Mouse (Mus musculus): ENCODE measurements around the gene B4galt5. TPM values are rescaled to one million over a fixed set of nuclear protein-coding genes. Genes with fewer than 3 reads are reported as not detected.

B4galt5 gene
- total RNA-seq, 2 experiments from 2014 or later, result 14.6 to 24.2 TPM

DNA sequence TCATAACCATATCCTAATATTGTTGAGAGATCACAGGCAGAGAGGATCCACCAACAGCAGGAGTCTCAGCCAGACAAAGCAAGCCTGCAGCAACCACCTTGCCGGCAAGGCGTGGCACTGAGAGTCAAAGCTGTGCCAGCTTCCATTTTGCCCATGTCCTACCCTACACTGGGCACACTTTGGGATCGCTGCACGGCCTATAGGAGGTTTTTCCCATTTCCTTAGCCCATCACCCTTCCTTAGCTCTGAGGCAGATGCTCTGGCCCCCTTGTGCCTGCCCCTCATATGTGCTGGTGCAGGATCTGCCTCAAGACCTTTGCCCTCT, 68.0 kb downstream of the B4galt5 start:
- no peak for ATAC-seq (replicated peaks; ENCODE audit: poor library complexity)

DNA sequence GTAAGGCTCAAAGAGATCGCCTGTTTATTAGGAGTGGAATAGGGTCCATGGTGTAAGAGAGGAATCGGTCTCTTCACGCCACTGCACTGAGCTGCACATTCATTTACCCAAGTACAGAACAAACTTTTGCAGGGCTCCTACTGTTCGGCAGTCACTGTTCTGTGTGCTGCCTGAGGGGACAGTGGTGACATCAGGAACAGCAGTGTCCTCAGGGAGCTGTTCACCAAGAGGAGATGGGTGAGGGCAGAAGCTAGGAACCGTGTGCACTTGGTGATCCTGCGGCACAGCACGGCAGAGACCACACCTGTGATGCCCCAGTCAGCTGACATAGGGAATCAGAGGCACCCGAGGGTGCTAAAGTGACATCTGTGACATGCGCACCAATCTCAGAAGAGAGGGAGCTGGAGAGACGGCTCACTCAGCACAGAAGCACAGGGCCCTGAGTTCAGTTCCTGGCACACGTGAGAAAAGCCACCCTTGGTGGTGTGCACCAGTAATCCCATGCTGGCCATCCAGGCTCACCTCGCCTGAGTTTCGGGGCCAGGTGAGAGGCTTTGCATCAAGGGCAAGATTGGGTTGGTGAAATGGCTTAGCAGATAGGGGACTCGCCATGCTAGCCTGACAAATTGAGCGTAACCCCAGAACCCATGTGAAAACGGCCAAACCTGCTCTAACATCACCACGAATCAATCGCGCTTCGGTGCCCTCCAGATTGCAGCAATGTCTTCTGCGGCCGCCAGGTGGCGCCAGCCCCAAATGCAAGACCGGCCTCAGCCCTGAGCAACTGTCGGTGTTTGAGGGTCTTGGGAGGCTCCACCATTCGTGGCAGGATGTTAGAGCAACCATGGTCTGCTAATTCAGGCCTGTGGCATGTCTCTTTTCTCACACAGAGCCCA, 68.6 kb downstream of the B4galt5 start:
- ATAC-seq (replicated peaks; ENCODE audit: poor library complexity), result peak; percentile 84

DNA sequence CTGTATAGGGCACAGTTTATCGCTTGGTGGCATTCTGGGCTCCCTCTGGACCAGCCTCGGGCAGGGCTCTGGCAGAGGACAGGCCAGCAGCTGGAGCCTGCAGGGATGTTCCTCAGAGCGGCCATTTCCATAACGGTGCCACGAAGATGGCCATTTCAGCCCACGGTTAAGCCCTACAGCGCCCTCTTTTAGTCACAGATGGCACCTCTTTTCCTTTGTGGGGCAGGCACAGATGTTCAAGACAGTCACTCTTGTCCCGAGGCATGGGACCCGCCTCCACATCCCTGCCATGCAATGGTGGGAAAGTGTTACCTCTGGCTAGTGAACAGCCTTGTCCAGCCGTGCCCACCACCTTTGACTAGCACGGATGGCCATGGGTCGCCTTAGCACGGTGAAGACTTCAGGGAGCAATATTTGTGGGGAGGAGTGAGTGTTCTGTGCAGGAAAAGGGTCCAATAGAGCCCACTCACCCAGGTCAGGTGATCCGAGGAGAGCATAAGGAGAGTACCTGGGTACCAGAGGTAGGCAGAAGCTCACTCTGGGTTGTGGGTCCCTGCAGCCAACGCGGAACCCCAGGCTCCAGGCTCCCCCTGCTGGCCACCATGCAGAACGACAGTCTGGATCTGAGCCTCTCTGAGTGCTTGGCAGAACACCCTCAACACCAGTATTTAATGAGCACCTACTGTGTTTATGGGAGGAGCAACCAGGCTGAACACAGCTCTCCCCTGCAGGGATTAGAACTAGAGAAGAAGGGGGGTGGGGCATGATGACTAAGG, 70.0 kb downstream of the B4galt5 start:
- ATAC-seq (replicated peaks; ENCODE audit: poor library complexity), result peak; percentile 93

DNA sequence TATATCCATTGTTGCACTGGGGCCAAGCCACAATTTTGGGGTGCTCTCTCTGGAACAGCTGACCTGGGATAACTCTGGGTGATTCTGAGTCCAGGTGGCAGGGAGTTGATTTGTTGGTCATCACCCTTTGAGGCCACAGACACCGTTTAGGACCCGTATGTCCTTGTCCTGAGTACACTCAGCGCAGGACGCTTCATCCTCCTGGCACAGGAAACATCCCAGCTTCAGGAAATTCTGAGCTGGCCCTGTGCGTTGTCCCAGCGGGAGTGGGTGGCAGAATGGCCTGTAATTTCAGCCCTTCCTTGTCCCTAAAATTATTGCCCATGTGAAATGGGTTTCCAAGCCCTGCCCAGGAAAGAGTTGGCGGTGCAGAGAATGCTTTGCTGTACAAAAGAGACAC, 71.0 kb downstream of the B4galt5 start:
- ATAC-seq (replicated peaks; ENCODE audit: poor library complexity), result no peak

DNA sequence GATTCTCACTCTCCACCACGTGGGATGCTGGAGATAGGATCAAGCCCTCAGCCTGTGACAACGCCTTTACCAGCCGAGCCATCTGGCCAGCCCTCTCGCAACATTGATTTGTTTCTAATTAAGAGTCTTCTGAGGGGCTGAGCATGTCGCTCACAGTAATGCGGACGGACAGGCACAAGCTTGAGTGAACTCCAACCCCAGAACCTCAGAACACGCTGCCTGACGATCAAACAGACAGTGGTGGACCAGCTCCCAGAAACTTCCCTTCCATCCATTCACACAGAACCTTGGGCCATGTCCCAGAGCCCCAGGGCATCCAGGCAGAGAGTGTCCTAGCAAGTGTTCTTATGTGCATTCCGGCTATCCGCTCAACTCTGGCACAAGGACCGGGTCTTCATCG, 72.0 kb downstream of the B4galt5 start:
- no peak for ATAC-seq (replicated peaks; ENCODE audit: poor library complexity)

DNA sequence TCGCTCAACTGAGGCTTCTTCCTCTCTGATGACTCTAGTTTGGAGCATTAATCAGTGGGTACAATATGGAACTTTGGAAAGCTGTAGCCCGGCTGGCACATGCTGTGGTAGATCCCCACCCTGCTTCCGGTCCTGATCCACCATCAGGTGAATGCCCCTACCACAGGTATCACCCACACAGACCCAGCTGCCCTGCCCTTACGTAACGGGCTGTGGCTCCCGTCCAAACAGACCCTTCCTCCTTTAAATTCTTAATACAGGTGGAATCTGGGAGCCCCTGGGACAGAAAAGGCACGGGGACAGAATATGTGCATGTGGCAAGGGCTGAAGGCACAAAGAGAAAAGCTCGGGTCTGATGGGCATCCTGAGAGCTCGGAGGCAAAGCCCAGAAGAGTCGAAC, 73.1 kb downstream of the B4galt5 start:
- no peak for ATAC-seq (replicated peaks; ENCODE audit: poor library complexity)

DNA sequence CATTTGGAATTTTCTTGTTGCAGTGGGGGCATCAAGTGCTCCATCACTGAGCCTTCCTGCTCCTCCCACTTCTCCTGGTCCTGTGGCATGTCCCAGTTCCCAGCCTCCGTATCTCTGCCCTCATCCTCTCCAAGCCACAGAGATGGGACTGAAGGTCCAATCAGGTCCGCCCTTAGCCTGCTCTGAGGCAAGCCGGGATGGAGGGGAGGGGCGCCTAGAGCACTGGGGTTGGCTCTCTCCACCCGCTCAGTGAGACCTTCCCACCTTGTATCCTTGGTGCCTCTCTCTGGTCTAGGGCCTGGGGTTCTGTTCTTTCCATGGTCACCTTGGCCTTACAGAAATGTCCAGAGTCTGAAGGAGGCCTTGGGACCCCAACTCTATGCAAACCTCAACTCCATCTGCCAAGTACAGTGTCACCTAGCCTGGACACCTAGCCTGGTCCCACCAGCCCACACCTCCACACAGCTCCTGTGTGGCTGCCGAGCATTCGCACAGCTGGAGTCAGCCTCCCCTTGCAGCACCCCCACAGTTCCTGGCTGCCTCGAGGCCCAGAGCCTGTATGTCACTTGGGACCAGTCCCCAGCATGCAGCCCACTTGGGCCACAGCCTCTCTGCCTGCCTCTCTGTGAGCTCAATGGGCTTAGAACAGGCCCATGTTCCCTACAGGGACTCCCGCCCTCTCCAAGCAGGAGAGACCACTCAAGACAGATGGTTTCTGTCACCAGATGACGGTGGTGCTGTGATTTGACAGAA, 74.1 kb downstream of the B4galt5 start:
- ATAC-seq (replicated peaks; ENCODE audit: poor library complexity), result no peak

DNA sequence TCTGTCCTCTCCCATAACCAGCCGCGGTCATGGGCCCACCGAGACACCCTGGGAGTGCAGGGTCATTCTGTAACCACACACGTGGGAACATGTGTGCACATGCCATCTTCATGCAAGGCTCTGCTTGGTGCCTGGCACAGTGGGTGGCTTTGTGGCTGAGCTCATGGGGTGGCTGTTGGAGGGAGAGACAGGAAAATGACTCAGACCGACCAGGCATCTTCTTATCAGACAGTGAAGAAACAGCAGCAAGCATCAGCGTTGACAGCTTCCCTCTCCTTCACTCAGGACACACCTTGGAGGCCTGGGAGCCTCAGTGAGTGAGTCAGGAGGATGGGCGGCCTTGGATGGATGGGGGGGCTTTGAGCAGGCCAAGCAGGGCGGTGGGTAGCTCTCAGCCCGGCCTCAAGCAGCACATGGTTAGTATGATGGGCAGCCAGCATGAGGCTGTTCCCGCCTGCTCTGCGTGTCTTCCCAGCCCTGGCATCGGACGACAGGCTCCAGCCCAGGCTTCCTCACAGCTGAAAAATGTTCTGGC, 75.7 kb downstream of the B4galt5 start:
- ATAC-seq (replicated peaks; ENCODE audit: poor library complexity), result no peak

DNA sequence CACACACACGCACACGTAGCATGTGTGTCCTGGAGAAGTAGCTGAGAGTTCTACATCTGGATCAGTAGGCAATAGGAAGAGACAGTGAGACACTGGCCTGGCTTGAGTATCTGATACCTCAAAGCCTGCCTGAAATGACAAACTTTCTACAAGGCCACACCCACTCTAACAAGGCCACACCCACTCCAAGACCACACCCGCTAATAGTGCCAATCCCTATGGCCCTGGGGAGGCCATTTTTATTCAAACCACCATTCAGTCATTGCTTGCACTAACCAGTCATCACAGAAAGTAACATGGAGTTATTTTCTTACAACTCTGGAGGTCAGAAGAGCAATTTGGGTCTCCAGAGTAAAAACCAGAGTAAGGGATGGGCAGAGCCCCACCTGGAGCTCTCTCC, 76.3 kb downstream of the B4galt5 start:
- no peak for ATAC-seq (replicated peaks; ENCODE audit: poor library complexity)

DNA sequence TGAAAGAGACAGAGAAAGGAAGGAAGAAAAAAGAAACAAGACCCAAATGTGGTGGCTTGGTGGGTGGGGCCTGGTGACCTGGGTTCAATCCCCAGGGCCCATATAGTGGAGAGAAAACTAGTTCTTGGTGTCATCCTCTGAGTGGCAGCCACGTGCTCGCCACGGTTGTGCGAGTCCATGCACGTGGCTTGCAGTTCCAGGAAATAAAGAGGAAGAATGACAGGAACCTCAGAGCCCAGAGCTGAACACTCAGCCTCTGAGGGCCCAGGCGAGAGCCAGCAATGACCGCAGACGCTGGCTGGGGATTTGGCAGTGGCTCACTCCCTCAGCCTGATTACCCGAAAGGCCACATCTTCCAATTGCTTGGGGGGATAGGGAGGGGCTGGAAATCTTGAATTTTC, 77.9 kb downstream of the B4galt5 start:
- no peak for ATAC-seq (replicated peaks; ENCODE audit: poor library complexity)

DNA sequence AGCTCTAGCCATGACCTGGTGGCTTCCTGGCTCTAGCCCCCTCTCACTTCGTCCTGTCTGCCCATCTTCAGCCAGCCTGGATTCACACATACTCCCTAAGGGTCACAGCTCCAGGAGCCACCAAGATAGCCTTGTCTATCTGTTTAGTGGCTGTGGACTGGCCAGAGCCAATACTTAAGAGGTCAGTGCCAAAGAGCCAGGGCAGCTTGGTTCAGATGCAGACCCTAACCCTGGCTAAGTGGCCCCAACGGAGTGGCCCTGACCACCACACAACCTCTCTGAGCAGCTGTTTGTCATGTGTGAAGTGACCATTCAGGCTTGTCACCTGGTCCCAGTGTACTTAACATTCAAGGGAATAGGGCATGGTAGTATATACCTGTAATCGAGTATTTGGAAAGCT, 78.5 kb downstream of the B4galt5 start:
- ATAC-seq (replicated peaks; ENCODE audit: poor library complexity), result no peak

DNA sequence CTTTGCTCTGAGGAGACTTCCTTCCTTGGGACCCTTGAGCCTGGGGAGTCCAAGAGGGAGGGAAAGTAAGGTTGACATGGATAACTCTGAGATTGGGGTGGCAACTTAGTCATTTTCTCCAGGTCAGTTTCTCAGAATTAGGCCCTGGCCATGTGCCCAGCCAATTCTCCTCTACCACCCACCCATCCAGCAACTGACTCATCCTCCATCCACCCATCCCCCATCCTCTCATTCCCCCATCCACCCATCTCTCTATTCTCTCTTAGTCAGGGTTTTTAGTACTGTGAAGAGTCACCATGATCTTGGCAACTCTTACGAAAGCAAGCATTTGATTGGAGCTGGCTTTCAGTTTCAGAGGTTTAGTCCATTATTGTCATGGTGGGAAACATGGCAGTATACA, 80.3 kb downstream of the B4galt5 start:
- no peak for ATAC-seq (replicated peaks; ENCODE audit: poor library complexity)

DNA sequence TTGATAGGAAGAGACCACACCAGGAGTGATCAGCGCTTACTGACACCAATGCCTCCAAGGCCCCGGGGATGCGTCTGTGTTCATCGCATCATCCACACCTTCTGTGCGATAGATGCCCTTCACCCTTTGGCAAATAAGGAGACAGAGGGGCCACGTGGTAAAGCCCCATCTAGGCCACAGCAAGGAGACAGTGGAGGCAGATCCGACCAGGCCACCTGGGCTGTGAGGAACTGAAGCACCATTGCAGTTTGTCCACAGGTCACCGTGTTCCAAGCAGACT, 80.6 kb downstream of the B4galt5 start:
- ATAC-seq (replicated peaks; ENCODE audit: poor library complexity), result no peak

DNA sequence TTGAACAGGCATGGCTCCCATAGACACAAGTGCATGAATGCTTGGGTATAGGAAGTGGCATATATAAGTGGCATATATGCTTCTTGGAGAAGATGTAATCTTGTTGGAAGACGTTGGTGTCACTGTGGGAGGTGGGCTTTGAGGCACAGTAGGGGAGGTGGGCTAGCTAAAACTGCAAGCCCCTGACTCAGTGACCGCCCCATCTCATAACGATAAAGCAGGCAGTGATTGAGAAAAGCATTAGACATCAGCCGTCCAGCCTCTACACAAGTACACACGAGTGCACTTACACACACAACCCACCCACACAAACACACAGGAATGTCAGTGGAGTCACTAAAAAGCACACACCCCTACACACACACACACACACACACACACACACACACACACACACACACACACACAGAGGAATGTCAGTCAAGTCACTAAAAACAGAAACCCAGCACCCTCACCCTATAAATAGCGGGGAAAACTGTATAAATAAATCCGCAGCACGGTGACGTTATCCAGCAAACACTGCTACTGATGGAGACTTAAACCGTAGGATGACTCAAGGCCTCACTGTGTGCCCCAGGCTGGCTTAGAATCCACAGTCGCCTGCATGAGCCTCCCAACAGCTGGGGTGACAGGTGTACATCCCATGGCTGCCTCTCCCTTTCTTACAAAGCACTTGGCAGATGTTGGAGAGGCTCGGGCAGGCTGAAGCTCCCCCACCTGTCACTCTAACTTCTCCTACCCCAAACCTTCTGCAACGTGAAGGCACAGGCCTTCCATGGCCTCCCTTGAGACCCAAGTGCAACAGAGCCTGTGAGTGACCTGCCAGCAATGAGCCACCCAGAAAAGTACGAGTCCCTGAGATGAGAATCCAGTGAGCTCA, 81.2 kb downstream of the B4galt5 start:
- no peak for ATAC-seq (replicated peaks; ENCODE audit: poor library complexity)

DNA sequence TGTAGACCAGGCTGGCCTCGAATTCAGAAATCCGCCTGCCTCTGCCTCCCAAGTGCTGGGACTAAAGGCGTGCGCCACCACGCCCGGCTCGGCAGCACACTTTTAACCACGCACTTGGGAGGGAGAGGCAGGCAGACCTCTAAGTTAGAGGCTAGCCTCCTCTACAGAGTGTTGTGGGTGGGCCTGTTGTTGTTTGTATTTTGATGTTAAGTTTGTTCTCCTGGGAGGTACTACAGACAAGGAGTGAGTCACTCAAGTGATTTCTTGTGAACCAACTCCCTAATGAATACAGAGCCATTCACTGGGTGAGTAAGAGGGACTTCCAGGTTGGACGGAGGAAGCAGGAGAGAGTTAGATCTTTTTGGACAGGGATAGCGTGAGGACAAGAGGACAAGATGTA, 82.8 kb downstream of the B4galt5 start:
- no peak for ATAC-seq (replicated peaks; ENCODE audit: poor library complexity)

DNA sequence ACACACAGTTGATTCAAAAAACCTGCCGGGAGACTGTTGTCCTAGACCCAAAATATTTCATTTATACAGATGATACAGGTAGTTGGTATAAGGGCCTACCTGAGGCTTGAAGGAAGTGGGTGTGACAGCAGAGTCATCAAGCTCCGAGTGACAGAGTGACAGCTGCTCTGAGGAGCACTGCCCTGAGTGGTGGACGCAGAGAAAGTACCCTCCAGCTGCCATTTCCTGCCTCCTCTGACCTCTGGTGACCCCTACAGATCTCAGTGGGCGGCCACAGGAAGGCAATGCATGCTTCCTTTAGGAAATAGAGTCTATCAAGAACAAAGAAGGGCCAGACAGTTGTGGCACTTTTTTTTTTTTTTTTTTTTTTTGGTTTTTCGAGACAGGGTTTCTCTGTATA, 83.2 kb downstream of the B4galt5 start:
- ATAC-seq (replicated peaks; ENCODE audit: poor library complexity), result no peak

DNA sequence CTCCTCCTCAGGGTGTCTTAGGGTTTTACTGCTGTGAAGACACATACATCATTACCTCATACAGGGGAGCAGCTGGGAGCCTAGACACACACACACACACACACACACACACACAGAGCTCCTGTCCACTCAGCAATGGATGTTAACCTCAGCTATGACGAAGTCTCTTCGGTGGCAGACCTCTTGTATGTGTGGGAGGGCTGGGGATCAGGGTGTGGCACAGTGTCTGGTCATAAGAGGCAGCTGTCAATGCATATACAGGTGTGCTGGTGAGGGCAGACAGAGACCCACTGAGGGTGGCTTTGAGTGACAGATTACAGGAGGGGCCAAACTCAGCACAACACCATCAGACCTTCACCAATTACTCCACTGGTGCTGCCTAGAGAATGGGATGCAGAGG, 84.0 kb downstream of the B4galt5 start:
- ATAC-seq (replicated peaks; ENCODE audit: poor library complexity), result no peak

DNA sequence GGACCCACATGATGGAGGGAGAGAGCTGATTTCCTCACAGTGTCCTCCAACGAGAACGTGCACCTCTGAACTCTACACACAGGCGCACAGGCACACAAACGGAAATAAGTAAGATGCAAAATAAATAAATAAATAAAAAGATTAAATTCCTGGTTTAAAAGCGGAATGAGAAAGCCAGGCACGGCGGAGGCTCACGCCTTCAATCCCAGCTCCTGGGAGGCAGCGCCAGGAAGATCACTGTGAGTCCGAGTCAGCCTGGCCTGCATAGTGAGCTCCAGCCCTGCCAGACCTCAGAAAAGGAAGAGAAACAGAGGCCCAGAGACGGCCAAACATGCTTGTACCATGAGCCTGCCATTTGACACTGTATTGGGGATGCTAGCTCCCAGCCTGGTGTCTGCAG, 85.1 kb downstream of the B4galt5 start:
- no peak for ATAC-seq (replicated peaks; ENCODE audit: poor library complexity)

DNA sequence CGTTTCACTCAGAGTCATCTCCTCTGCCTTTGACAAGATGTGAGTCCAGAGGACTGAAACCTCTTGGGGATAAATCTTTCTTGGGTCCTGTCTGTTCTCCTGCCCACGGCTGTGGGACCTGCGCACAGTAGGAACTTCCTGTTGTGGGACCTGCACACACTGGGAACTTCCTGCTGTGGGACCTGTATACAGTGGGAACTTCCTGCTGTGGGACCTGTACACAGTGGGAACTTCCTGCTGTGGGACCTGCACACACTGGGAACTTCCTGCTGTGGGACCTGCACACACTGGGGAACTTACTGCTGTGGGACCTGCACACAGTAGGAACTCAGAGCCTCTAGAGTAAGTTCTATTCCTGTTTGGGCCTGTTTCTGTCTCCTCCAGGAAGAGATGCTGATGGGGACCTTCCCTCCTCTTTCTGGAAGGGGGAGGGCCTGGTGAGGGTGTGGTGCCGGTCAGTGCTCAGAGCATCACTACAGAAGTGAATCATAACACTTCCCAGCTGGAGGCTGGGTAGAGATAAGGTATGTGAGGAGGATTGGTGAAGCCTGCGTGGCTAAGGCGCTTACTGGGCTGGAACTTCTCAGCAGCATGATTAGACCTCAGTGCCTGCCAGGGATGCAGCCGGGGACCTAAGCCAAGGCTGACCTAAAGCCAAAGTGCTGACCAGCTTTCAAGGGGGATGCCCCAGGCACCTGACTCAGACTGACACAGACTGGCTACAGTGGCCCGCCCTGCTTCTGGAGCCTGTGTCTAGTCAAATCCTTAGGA, 85.8 kb downstream of the B4galt5 start:
- no peak for ATAC-seq (replicated peaks; ENCODE audit: poor library complexity)

DNA sequence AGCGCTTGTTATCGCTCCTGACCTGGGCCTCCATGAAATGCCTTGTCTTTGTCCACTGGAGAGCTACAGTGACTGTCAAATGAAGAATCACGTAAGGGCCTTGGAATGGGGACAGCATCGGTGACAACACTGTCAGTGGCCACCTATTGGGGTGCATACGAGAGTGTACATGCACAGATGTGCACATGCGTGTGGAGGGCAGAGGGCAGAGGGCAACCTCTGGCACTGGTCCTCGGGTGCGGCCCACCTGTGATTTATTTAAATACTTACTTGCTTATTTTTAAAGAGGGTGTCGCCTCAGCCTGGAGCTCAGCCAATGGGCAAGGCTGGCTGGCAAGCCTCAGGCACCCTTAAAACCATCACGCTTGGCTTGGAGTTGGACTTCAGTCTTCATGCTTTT, 86.5 kb downstream of the B4galt5 start:
- no peak for ATAC-seq (replicated peaks; ENCODE audit: poor library complexity)

Data from megakaryocyte progenitor cell, adult 5-6 weeks (primary cell).